Mouse (Mus musculus) cerebellum, adult 9-11 months (tissue): ENCODE measurements around the gene Sox5.
"Not testable (repeated sequence)": the region's sequence is repeated elsewhere in the genome, so short reads cannot be mapped to it uniquely, and the experiment has no call there.

ENCODE experiments used
- DNase-seq: peaks from one replicate; pipeline ENCODE4 v3.0.0; 2022

Gene Sox5

GRCm38 (mm10) chr6:144322297-144323047, 459.3 kb downstream of the Sox5 start:
- no peak for DNase-seq

- DNase-seq: no peak
Measured at GRCm38 (mm10) chr6:144320327-144320726, 461.4 kb downstream of the Sox5 start.

GRCm38 (mm10) chr6:144319717-144320116, 462.1 kb downstream of the Sox5 start:
- DNase-seq: no peak

- DNase-seq: no peak
Measured at GRCm38 (mm10) chr6:144312781-144313754, 468.7 kb downstream of the Sox5 start.

- DNase-seq: no peak
Measured at GRCm38 (mm10) chr6:144312282-144312780, 469.4 kb downstream of the Sox5 start.

GRCm38 (mm10) chr6:144311754-144312153, 470.0 kb downstream of the Sox5 start:
- no peak for DNase-seq

- DNase-seq: no peak
Measured at GRCm38 (mm10) chr6:144309171-144309570, 472.6 kb downstream of the Sox5 start.

- no peak for DNase-seq
Measured at GRCm38 (mm10) chr6:144307551-144308149, 474.1 kb downstream of the Sox5 start.

GRCm38 (mm10) chr6:144302823-144303222, 479.0 kb downstream of the Sox5 start:
- DNase-seq: no peak

GRCm38 (mm10) chr6:144301082-144301481, 480.7 kb downstream of the Sox5 start:
- no peak for DNase-seq

- DNase-seq: no peak
Measured at GRCm38 (mm10) chr6:144299503-144299858, 482.3 kb downstream of the Sox5 start.

GRCm38 (mm10) chr6:144298641-144299502, 482.9 kb downstream of the Sox5 start:
- no peak for DNase-seq

GRCm38 (mm10) chr6:144297846-144298245, 483.9 kb downstream of the Sox5 start:
- DNase-seq: no peak

- no peak for DNase-seq
Measured at GRCm38 (mm10) chr6:144297131-144297530, 484.6 kb downstream of the Sox5 start.

- DNase-seq: no peak
Measured at GRCm38 (mm10) chr6:144291526-144291925, 490.3 kb downstream of the Sox5 start.

- no peak for DNase-seq
Measured at GRCm38 (mm10) chr6:144286122-144286521, 495.7 kb downstream of the Sox5 start.

- no peak for DNase-seq
Measured at GRCm38 (mm10) chr6:144283191-144283590, 498.6 kb downstream of the Sox5 start.

- DNase-seq: peak; percentile 56
Measured at GRCm38 (mm10) chr6:144282756-144283155, 499.0 kb downstream of the Sox5 start.

GRCm38 (mm10) chr6:144281661-144282060, 500.1 kb downstream of the Sox5 start:
- DNase-seq: no peak

- no peak for DNase-seq
Measured at GRCm38 (mm10) chr6:144278505-144279053, 503.2 kb downstream of the Sox5 start.

- DNase-seq: not testable (repeated sequence)
Measured at GRCm38 (mm10) chr6:144273425-144273824, 508.4 kb downstream of the Sox5 start.

GRCm38 (mm10) chr6:144271326-144271725, 510.5 kb downstream of the Sox5 start:
- no peak for DNase-seq
